Mouse (Mus musculus): ENCODE measurements around the gene P4htm.

DNA sequence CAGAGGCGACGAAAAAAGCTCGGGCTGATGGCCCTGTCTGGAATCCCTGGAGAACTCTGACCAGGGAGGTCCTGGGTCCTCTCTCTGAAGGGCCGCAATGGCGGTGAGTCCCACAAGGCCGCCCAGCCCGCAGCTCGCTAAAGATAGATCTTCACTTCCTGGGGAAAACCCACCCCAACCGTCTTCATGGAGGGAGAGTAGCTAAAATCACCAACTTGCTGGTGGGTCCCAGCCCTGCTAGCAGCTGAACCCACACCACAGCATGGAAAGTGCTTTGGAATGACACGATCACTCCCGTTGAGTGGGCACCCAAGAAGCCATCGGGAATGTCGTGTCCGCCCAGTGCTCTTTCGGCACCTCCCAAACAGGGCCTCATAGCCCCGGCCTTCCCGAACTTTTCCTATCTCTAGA is 29.0 kb downstream of the P4htm start:
- TF ChIP-seq CTCF (IDR thresholded peaks at IDR 0.05) (no peak), EP300 (IDR thresholded peaks at IDR 0.05) (no peak)
